Mouse (Mus musculus) hindbrain, embryonic 12.5 days (tissue): ENCODE data around the gene Antxr1. TPM values are rescaled to one million over a fixed set of nuclear protein-coding genes. Genes with fewer than 3 reads are reported as not detected.

Experiments used
- ATAC-seq: fragments of 200-750 bp; cut with Nextera tagmentation; 2 replicates; pipeline ENCODE4 v1.8.0; 2017; ENCODE audit warnings: moderate TSS enrichment; ENCODE audit not compliant: low FRiP score
- H3K27ac ChIP-seq: fragments of 300-500 bp; sonication (generic); 2 replicates; pipeline ENCODE4 v1.5.1; 2016; ENCODE audit warnings: mild to moderate bottlenecking
- H3K27me3 ChIP-seq: fragments of 300-500 bp; sonication (generic); 2 replicates; pipeline ENCODE4 v1.6.1; 2016; ENCODE audit warnings: mild to moderate bottlenecking
- H3K36me3 ChIP-seq: fragments of 300-500 bp; sonication (generic); 2 replicates; pipeline ENCODE4 v1.6.1; 2016; ENCODE audit warnings: mild to moderate bottlenecking
- H3K4me1 ChIP-seq: fragments of 300-500 bp; sonication (generic); 2 replicates; pipeline ENCODE4 v1.6.1; 2016
- H3K4me2 ChIP-seq: fragments of 300-500 bp; sonication (generic); replicated peaks from 2 replicates; pipeline ENCODE4 v1.6.1; 2016; ENCODE audit warnings: mild to moderate bottlenecking
- H3K4me3 ChIP-seq: fragments of 300-500 bp; sonication (generic); 2 replicates; pipeline ENCODE4 v1.5.1; 2016; ENCODE audit warnings: mild to moderate bottlenecking
- H3K9ac ChIP-seq: fragments of 300-500 bp; sonication (generic); 2 replicates; pipeline ENCODE4 v1.6.1; 2016; ENCODE audit warnings: mild to moderate bottlenecking, moderate library complexity
- H3K9me3 ChIP-seq: fragments of 300-500 bp; sonication (generic); replicated peaks from 2 replicates; pipeline ENCODE4 v1.6.1; 2016; ENCODE audit warnings: mild to moderate bottlenecking
- WGBS: fragments of 180-500 bp; shearing (Covaris S2); methylation state at CpG from one replicate; pipeline ENCODE4 v1.1.7; 2016; 5-methylcytosine and 5-hydroxymethylcytosine counted together
- polyA plus RNA-seq: library from polyadenylated mRNA; unstranded; fragments of >200 nt; fragmentation: Nextera tagmentation; extraction: Ambion mirVana; gene quantifications from 2 replicates; pipeline ENCODE4 v1.2.1, GENCODE M21; 2016

Gene Antxr1
- polyA plus RNA-seq, 1 experiment from 2014 or later = 5.0 TPM

DNA sequence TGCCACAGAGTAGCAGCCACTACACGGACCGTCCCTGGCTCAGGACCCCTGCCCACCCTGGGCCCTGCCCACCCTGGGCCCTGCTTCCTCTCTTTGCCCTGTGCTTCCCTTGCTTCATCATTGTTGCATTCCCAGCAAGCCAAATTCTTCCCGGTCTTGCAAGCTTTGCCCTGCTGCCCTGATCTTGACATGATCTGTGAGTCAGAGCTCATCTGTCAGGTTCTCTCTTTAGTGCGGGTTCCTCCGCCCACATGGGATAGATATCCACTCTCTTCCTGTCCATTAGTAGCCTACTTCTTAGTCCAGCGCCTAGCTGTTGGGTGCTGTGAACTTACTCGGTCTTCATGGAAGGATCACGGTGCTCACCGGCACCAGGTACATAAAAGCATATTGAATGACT lies 167.6 kb downstream of the Antxr1 start:
- 93% methylated on average over 9 of the region's 9 CpGs for WGBS
- H3K9me3 ChIP-seq = no peaks in the 10 kb centered on the region
- no peaks in the 10 kb centered on the region for H3K4me1 ChIP-seq
- no peak overlapping the region for H3K4me3 ChIP-seq
- no peak overlapping the region for H3K27ac ChIP-seq
- no peak for ATAC-seq
- H3K9ac ChIP-seq = no peak overlapping the region
- H3K36me3 ChIP-seq = no peaks in the 10 kb centered on the region
- H3K27me3 ChIP-seq = no peaks in the 10 kb centered on the region
- H3K4me2 ChIP-seq = no peak overlapping the region

DNA sequence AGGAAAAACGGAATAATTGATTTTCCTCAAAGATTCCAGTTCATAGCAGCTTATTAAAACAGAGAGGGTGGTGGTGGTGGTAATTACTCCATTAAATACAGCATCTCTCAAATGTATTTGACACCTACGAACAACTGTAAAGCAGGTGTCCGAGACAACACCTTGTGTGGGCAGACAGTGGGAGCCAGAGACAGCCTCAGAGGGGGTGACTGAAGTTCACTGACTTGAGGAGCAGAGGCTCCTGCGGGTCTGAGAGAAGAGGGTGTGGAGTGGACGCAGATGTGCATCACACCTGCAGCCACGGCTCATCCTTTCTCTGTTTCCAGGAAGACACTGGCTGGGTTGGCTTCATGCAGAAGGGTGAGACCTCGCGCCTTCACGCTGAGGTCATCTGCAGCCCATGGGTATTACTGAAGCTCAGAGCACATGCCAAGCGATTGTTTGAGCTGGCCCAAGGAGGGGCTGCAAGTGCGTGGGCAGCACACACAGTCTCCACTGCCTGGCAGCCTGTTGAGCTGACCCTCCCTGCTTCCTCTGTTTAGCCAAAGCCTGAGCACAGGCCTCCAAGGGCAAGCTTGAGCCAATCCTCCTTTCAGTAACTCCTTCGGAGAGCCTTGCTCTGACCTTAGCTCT lies 168.8 kb downstream of the Antxr1 start:
- no peak overlapping the region for H3K27ac ChIP-seq

DNA sequence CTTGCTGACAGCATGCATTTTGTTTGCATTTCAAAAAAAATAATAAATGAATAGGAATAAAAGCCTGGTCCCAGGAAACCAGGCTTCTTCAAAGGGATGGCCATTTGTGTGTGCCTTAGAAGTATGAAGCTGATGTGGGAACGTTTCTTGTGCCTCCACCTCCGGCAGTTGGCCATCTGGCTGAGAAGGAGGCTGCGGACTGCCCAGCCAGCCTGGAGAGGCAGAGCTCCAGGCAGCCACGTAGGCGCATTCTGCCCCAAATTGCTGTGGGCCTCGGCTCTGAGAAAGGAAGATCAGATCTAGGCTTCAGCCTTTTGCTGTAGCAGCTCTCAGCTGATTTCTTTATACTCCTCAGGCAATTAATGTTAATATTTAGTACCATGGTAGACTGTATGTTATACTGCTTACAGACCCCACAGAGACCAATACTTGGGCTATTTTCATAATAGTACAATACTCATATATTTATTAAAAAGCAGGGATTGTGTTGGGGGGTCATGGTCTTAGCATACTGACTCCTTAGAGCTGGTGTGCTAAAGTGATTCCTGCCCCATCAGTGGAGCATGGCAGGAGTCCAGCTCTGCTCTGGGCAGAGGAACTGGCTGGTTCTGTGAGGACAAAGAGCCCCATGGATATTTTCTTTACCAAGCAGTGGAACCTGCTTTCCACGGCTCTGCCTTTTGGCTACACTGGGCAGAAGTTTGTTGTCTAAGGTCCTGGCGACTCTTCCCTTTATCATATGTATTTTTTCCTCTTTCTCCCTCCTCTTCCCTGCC lies 169.9 kb downstream of the Antxr1 start:
- Histone ChIP-seq H3K4me3 (no peak overlapping the region), H3K9ac (no peak overlapping the region), H3K4me2 (no peak overlapping the region), H3K27ac (no peak overlapping the region), H3K27me3 (no peaks in the 10 kb centered on the region), H3K9me3 (no peaks in the 10 kb centered on the region), H3K4me1 (no peaks in the 10 kb centered on the region), H3K36me3 (no peaks in the 10 kb centered on the region)
- WGBS = 70% methylated on average over 8 of the region's 8 CpGs
- ATAC-seq = no peak

More for the DNA sequence above, 168.8 kb downstream of the Antxr1 start:
- ATAC-seq = no peak
- Histone ChIP-seq H3K36me3 (no peaks in the 10 kb centered on the region), H3K4me2 (no peak overlapping the region), H3K9me3 (no peaks in the 10 kb centered on the region), H3K9ac (no peak overlapping the region), H3K27me3 (no peaks in the 10 kb centered on the region), H3K4me1 (no peaks in the 10 kb centered on the region), H3K4me3 (no peak overlapping the region)
- 86% methylated on average over 12 of the region's 12 CpGs for WGBS

DNA sequence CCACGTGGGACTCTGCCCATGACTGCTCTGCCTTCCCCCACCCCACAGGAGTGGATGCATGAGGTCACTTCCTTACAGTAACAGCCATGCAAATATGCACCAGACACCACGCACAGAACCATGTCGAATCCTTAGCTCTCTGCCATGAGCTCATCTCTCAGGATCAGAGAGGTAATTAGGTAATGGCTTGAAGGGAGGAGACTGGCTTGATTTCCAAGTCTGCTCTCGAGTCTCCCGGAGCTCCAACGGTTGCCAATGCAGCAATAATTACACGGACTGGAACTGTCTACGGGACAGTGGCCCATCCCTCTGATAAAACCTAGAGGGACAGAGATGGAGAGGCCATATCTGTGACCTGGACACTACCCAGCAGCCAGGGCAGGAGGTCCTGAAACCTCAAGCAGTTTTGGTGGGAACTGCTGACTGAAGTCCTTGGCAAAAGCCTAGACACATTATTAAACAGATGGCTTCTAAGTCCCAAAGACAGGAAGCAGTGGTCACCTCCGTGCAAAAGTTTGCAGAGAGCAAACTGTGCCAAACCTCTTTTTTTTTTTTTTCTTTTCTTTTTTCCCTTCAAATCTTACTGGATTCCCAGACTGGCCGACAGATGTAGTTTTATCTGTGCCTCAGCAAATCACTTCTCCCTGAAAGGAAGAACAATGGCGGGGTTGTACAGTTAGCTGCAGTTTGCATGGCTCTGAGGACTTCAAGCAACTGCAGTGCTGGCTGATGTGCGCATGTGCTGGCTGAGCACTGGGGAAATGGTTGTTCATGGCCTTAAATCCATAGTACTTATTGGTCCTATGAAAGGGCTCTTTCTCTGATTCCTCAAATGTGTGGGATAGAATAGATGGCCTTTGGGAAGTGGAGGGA lies 174.0 kb downstream of the Antxr1 start:
- Histone ChIP-seq H3K27ac (no peak overlapping the region), H3K27me3 (no peaks in the 10 kb centered on the region), H3K9me3 (no peaks in the 10 kb centered on the region), H3K36me3 (no peaks in the 10 kb centered on the region), H3K4me3 (no peak overlapping the region), H3K4me2 (no peak overlapping the region), H3K4me1 (no peaks in the 10 kb centered on the region), H3K9ac (no peak overlapping the region)
- ATAC-seq = no peak
- WGBS = 85% methylated on average over 12 of the region's 12 CpGs

DNA sequence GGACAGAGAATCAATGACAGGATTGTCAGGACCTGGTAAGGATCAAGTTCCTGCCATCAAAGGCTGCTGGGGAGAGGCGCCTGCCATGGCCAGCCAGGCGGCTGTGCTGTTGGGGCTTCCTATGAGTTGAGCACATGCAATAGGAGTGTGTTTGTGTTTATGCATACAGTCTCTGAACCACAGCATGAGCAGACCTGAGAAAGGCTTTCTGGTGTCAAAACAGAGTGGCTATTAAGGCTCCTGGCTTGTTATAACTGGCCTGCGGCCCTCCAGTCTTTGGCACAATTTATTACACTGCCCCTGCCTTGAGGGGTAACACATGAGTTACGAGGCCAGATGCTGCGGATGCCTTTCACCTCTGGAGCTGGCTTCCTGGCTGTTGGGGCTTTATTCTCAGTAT lies 175.4 kb downstream of the Antxr1 start:
- Histone ChIP-seq H3K9me3 (no peaks in the 10 kb centered on the region), H3K4me3 (no peak overlapping the region), H3K4me1 (no peaks in the 10 kb centered on the region), H3K9ac (no peak overlapping the region), H3K27me3 (no peaks in the 10 kb centered on the region), H3K36me3 (no peaks in the 10 kb centered on the region), H3K27ac (no peak overlapping the region), H3K4me2 (no peak overlapping the region)
- no peak for ATAC-seq
- 80% methylated on average over 5 of the region's 5 CpGs for WGBS

DNA sequence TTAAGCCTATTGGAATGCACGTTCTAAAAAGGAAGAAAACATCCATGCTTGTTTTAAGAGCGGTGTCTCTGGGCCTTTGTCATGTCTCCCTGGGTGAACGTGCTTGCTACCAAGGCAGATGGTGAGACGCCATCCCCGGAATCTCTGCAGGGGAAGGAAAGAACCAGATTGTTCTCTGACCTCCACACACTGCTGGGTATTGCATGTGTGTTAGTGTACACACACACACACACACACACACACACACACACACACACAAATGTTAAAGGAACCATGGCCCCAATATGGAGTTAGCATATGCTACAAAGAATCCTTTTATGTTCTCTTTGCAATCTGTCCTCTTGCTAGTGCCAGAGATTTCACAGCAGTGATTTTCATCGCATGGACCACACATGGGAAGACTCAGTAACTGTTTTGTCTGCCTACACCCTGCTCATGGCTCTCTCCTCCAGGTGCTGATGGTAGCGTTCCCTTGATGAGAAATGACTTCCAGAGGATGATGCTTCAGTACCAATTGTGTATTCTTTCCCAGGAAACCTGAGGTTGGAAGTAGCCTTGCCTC lies 177.5 kb downstream of the Antxr1 start:
- H3K4me3 ChIP-seq = no peak overlapping the region
- no peaks in the 10 kb centered on the region for H3K27me3 ChIP-seq
- no peaks in the 10 kb centered on the region for H3K36me3 ChIP-seq
- no peaks in the 10 kb centered on the region for H3K9me3 ChIP-seq
- H3K27ac ChIP-seq = no peak overlapping the region
- no peak overlapping the region for H3K4me2 ChIP-seq
- H3K9ac ChIP-seq = no peak overlapping the region
- H3K4me1 ChIP-seq = no peaks in the 10 kb centered on the region
- ATAC-seq = no peak
- WGBS = 82% methylated on average over 7 of the region's 7 CpGs

DNA sequence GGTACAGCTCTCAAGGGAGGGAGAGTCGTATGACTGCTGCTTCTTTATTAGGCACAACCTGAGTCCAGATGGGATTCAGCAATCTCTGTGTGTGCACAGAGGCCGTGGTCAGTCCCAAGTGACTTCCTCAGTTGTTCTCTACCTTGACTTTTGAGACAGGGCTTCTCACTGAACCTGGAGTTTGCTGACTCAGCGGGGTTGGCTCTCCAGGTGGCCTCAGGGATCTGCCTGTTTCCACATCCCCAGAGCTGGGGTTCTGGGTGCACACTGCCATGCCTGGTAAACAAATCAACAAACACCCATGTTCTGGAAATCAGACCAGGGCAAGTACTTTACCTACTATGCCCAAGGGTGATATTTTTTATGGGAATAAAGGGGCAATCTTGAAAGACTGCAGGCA lies 181.8 kb downstream of the Antxr1 start:
- Histone ChIP-seq H3K27ac (no peak overlapping the region), H3K9ac (no peak overlapping the region), H3K4me2 (no peak overlapping the region), H3K4me3 (no peak overlapping the region), H3K27me3 (no peaks in the 10 kb centered on the region), H3K4me1 (peaks cover 4% of the 10 kb centered on the region; the same call in 1 of the 2 replicates), H3K36me3 (no peaks in the 10 kb centered on the region), H3K9me3 (no peaks in the 10 kb centered on the region)
- ATAC-seq = no peak
- WGBS = 79% methylated on average over 3 of the region's 3 CpGs

DNA sequence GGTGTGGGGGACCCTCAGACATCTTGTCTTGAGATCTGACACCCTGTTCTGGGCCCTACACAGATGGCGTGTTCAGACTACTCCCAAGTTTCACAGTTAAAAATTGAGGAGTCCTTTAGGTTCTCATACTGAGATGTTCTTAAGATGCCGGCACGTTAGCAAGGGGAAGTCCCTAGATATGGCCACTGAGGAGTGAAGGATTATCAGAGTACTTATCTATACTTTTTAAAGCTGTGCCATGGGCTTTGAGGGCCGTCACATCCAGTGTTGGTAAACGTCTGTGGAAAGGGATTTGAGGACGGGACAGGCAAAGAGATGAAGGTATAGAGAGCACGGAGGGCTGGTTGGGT lies 182.4 kb downstream of the Antxr1 start:
- H3K36me3 ChIP-seq = no peaks in the 10 kb centered on the region
- no peak for ATAC-seq
- 87% methylated on average over 7 of the region's 7 CpGs for WGBS
- no peak overlapping the region for H3K4me2 ChIP-seq
- H3K4me1 ChIP-seq = peaks cover 4% of the 10 kb centered on the region; the same call in 1 of the 2 replicates
- H3K9me3 ChIP-seq = no peaks in the 10 kb centered on the region
- H3K9ac ChIP-seq = no peak overlapping the region
- no peak overlapping the region for H3K27ac ChIP-seq
- H3K4me3 ChIP-seq = no peak overlapping the region
- no peaks in the 10 kb centered on the region for H3K27me3 ChIP-seq

DNA sequence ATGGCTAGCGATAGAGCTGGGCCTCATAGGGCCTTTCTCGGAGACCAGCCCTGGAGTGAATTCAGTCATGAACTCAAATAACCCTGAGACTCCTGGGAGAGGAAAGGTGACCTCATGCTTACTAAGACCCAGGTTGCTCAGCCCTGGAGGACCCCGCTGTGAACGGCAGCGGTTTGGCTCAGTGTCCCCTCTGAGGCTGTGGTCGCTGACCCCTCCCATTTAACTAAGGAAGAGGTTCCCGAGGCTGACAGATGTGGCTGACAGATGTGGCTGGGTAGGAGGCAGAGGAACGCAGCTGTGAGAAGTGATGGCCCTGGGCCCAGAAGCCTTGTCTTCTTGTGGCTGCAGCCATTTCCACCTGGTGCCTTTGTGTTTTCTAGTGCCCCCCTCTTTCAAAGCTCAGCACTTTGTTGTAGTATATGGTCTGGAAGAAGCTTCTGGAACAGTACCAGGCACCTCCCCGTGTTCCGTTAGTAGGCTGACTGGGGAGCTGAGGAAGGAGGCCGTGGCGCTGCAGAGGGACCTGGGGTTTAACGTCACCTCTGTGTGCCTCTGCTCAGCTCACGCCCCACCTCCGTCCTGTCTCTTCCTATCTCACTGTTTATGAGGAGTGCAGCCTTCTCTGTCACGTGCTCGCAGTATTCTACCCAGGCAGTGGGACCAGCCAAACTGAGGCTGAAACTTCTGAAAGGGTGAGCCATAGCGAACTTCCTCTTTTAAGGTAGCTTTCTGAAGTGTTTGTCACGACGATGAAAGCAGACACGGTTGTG lies 183.0 kb downstream of the Antxr1 start:
- no peaks in the 10 kb centered on the region for H3K36me3 ChIP-seq
- no peak overlapping the region for H3K27ac ChIP-seq
- H3K27me3 ChIP-seq = no peaks in the 10 kb centered on the region
- H3K9me3 ChIP-seq = no peaks in the 10 kb centered on the region
- ATAC-seq = no peak
- H3K9ac ChIP-seq = no peak overlapping the region
- no peak overlapping the region for H3K4me3 ChIP-seq
- H3K4me2 ChIP-seq = no peak overlapping the region
- 72% methylated on average over 21 of the region's 21 CpGs for WGBS
- H3K4me1 ChIP-seq = peaks cover 4% of the 10 kb centered on the region; the same call in 1 of the 2 replicates

DNA sequence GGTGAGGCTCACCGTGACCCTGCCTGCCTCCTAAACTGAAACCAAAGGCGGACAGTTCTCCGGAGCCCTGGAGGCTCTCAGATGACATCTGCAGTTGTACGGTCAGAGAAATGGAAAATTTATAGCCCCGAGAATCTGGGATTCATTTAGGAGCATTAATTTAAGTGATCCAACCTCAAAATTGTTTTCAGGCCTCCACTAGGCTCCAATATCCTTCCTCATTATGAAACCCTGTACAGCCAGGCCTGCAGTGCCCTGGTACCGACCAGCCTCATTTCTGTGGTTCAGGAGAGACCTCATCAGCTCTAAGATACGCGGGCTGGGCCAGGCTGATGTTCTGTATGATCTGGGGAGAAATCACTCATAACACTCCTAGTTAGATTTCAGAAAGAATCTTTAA lies 184.2 kb downstream of the Antxr1 start:
- peaks cover 4% of the 10 kb centered on the region; the same call in 1 of the 2 replicates for H3K4me1 ChIP-seq
- no peaks in the 10 kb centered on the region for H3K36me3 ChIP-seq
- H3K9ac ChIP-seq = no peak overlapping the region
- no peaks in the 10 kb centered on the region for H3K9me3 ChIP-seq
- no peak overlapping the region for H3K4me2 ChIP-seq
- no peaks in the 10 kb centered on the region for H3K27me3 ChIP-seq
- no peak for ATAC-seq
- no peak overlapping the region for H3K27ac ChIP-seq
- WGBS = 78% methylated on average over 8 of the region's 8 CpGs
- no peak overlapping the region for H3K4me3 ChIP-seq

DNA sequence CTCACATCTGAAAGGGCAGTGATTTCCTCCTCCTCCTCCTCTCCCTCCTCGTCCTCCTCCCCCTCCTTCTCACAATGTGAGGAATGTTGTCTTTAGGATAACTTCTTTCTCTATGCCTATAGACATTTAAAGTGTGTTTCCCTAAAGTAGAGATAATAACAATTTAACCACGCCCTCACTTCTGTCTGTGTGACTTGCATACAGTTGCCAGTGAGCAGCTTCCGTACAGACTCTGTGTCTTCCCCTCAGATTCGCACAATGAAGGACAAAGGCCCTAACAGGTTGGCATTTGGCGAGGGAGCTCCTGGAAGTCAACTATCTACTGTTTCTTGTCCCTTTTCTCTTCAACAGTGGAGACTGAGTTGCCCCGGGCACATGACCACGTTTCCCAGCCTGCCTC lies 185.2 kb downstream of the Antxr1 start:
- Histone ChIP-seq H3K4me3 (no peak overlapping the region), H3K4me2 (no peak overlapping the region), H3K27me3 (no peaks in the 10 kb centered on the region), H3K9ac (no peak overlapping the region), H3K27ac (no peak overlapping the region), H3K9me3 (no peaks in the 10 kb centered on the region), H3K4me1 (peaks cover 4% of the 10 kb centered on the region; the same call in 1 of the 2 replicates), H3K36me3 (no peaks in the 10 kb centered on the region)
- ATAC-seq = no peak
- 82% methylated on average over 7 of the region's 7 CpGs for WGBS
